Comparison of ENCODE assay signal across 16 mouse cellular contexts in the genomic region with DNA sequence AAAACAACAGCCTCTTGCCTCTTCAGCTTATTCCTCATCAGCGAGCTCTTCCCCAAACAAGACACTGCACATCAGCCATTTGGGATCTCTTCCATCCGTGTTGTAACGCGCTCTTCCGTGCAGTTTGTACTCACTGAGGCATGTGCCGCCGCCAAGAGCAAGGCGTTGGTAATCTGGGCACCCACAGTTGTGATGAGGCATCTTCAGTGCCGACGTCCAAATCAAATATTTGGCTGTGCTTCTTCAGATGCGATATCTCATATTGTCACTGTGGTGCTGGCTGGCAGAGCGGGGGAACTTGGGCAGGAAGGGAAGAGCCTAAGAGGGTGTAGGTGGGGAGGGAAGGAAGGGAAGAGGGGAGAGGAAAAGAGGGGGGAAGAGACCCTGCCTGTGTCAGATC.
DNase-seq lines count a peak whose midpoint lies in the region; ATAC-seq lines count a peak whose summit lies in the region.
"Had no signal": no experiment of that assay in that cellular context is flagged by ENCODE, and none has a peak within 500 bp of the region (broad histone marks: within the 10 kb centered on the region; RNA-seq: fewer than 3 reads in every experiment).

No protein-coding gene starts in this region.

- no peak overlapping the region for H3K4me3 ChIP-seq in forebrain, embryonic 15.5 days
- H3K4me3 ChIP-seq in forebrain, embryonic 11.5 days (ENCODE audit: low read depth, low read length), result no peak overlapping the region
- no peak overlapping the region for H3K4me3 ChIP-seq in forebrain, embryonic 16.5 days (replicated peaks; ENCODE audit: low read length)
- H3K4me3 ChIP-seq in midbrain, embryonic 15.5 days, result no peak overlapping the region
- no peak overlapping the region for H3K4me3 ChIP-seq in hindbrain, embryonic 16.5 days (ENCODE audit: low read length)
- H3K4me3 ChIP-seq: embryonic facial prominence, embryonic 15.5 days; liver, embryonic 13.5 days; neural tube, embryonic 15.5 days had no signal

- no peaks in the 10 kb centered on the region for H3K4me1 ChIP-seq in forebrain, embryonic 15.5 days
- no peaks in the 10 kb centered on the region for H3K4me1 ChIP-seq in forebrain, embryonic 11.5 days (replicated peaks; ENCODE audit: control insufficient read depth, insufficient read depth, low read length)
- H3K4me1 ChIP-seq in forebrain, embryonic 16.5 days (replicated peaks; ENCODE audit: control insufficient read depth, insufficient read depth, low read length), result 0 out of 2 replicates have a peak, but pooled peaks cover 2% of the 10 kb centered on the region
- H3K4me1 ChIP-seq in midbrain, embryonic 15.5 days, result no peaks in the 10 kb centered on the region
- H3K4me1 ChIP-seq in hindbrain, embryonic 16.5 days (ENCODE audit: control insufficient read depth, insufficient read depth, low read depth, low read length), result no peaks in the 10 kb centered on the region
- H3K4me1 ChIP-seq: embryonic facial prominence, embryonic 15.5 days; liver, embryonic 13.5 days; neural tube, embryonic 15.5 days had no signal

- DNase-seq in forebrain, embryonic 11.5 days (ENCODE audit: low spot score), result no peak
- DNase-seq in layer of hippocampus, postnatal 14 days (ENCODE audit: low spot score in 2 of 2), result peak; percentile 18 to 22
- DNase-seq in right cerebral cortex, postnatal 10 days (ENCODE audit: low spot score in 2 of 2), result peak; percentile 41 to 51
- DNase-seq: adrenal gland, adult 8-10 months; gastrocnemius, postnatal 10 days; liver, embryonic 13.5 days had no signal

- H3K27ac ChIP-seq in forebrain, embryonic 15.5 days (replicated peaks), result no peak overlapping the region
- no peak overlapping the region for H3K27ac ChIP-seq in forebrain, embryonic 11.5 days (ENCODE audit: low read depth, low read length)
- no peak overlapping the region for H3K27ac ChIP-seq in forebrain, embryonic 16.5 days (ENCODE audit: low read length)
- no peak overlapping the region for H3K27ac ChIP-seq in midbrain, embryonic 15.5 days
- H3K27ac ChIP-seq in hindbrain, embryonic 16.5 days (ENCODE audit: low read depth, low read length), result no peak overlapping the region
- H3K27ac ChIP-seq: embryonic facial prominence, embryonic 15.5 days; liver, embryonic 13.5 days; neural tube, embryonic 15.5 days had no signal

- no peak overlapping the region for H3K9ac ChIP-seq in forebrain, embryonic 15.5 days (replicated peaks)
- H3K9ac ChIP-seq in forebrain, embryonic 11.5 days (ENCODE audit: low read length), result no peak overlapping the region
- H3K9ac ChIP-seq in forebrain, embryonic 16.5 days (replicated peaks; ENCODE audit: low read depth, low read length), result no peak overlapping the region
- H3K9ac ChIP-seq in midbrain, embryonic 15.5 days, result no peak overlapping the region
- H3K9ac ChIP-seq in hindbrain, embryonic 16.5 days (ENCODE audit: low read depth, low read length), result no peak overlapping the region
- H3K9ac ChIP-seq: embryonic facial prominence, embryonic 15.5 days; liver, embryonic 13.5 days; neural tube, embryonic 15.5 days had no signal

- ATAC-seq in forebrain, embryonic 15.5 days (replicated peaks), result peak; percentile 58
- ATAC-seq in forebrain, embryonic 11.5 days (replicated peaks; ENCODE audit: low FRiP score), result no peak
- ATAC-seq in forebrain, embryonic 16.5 days, result peak; percentile 90
- ATAC-seq in granulocyte monocyte progenitor cell, adult 5-6 weeks (replicated peaks; ENCODE audit: poor library complexity, severe bottlenecking), result no peak
- no peak for ATAC-seq in midbrain, embryonic 15.5 days (replicated peaks)
- ATAC-seq in hindbrain, embryonic 16.5 days, result no peak
- ATAC-seq: intestine, postnatal 0 days; lung, postnatal 0 days had no signal

- H3K9me3 ChIP-seq in forebrain, embryonic 15.5 days, result no peaks in the 10 kb centered on the region
- no peaks in the 10 kb centered on the region for H3K9me3 ChIP-seq in forebrain, embryonic 11.5 days (ENCODE audit: control insufficient read depth, low read length)
- H3K9me3 ChIP-seq in forebrain, embryonic 16.5 days (ENCODE audit: control insufficient read depth, low read length), result no peaks in the 10 kb centered on the region
- no peaks in the 10 kb centered on the region for H3K9me3 ChIP-seq in midbrain, embryonic 15.5 days
- no peaks in the 10 kb centered on the region for H3K9me3 ChIP-seq in hindbrain, embryonic 16.5 days (ENCODE audit: control insufficient read depth, low read length)
- H3K9me3 ChIP-seq: embryonic facial prominence, embryonic 15.5 days; neural tube, embryonic 15.5 days had no signal

- no peaks in the 10 kb centered on the region for H3K36me3 ChIP-seq in forebrain, embryonic 15.5 days
- H3K36me3 ChIP-seq in forebrain, embryonic 11.5 days (ENCODE audit: control insufficient read depth, insufficient read depth, low read length), result no peaks in the 10 kb centered on the region
- no peaks in the 10 kb centered on the region for H3K36me3 ChIP-seq in forebrain, embryonic 16.5 days (ENCODE audit: control insufficient read depth, insufficient read depth)
- H3K36me3 ChIP-seq in midbrain, embryonic 15.5 days (replicated peaks), result no peaks in the 10 kb centered on the region
- H3K36me3 ChIP-seq in hindbrain, embryonic 16.5 days (ENCODE audit: control insufficient read depth, insufficient read depth, low read length), result no peaks in the 10 kb centered on the region
- H3K36me3 ChIP-seq: embryonic facial prominence, embryonic 15.5 days; liver, embryonic 13.5 days; neural tube, embryonic 15.5 days had no signal

- no peak overlapping the region for H3K4me2 ChIP-seq in forebrain, embryonic 15.5 days (replicated peaks)
- H3K4me2 ChIP-seq in forebrain, embryonic 11.5 days (ENCODE audit: low read depth, low read length, severe bottlenecking), result no peak overlapping the region
- H3K4me2 ChIP-seq in forebrain, embryonic 16.5 days (ENCODE audit: low read length), result no peak overlapping the region
- H3K4me2 ChIP-seq in midbrain, embryonic 15.5 days, result no peak overlapping the region
- no peak overlapping the region for H3K4me2 ChIP-seq in hindbrain, embryonic 16.5 days (ENCODE audit: low read length)
- H3K4me2 ChIP-seq: embryonic facial prominence, embryonic 15.5 days; heart, embryonic 11.5 days; liver, embryonic 13.5 days; neural tube, embryonic 15.5 days had no signal

- 80% methylated on average over 12 of the region's 12 CpGs for WGBS in forebrain, embryonic 15.5 days
- 95% methylated on average over 12 of the region's 12 CpGs for WGBS in forebrain, embryonic 11.5 days
- 80% methylated on average over 12 of the region's 12 CpGs for WGBS in forebrain, embryonic 16.5 days
- WGBS in midbrain, embryonic 15.5 days, result 90% methylated on average over 12 of the region's 12 CpGs
- 83% methylated on average over 12 of the region's 12 CpGs for WGBS in hindbrain, embryonic 16.5 days

- H3K27me3 ChIP-seq in forebrain, embryonic 15.5 days, result no peaks in the 10 kb centered on the region
- H3K27me3 ChIP-seq in forebrain, embryonic 11.5 days (ENCODE audit: control insufficient read depth, insufficient read depth, low read length), result no peaks in the 10 kb centered on the region
- no peaks in the 10 kb centered on the region for H3K27me3 ChIP-seq in forebrain, embryonic 16.5 days (replicated peaks; ENCODE audit: control insufficient read depth, insufficient read depth, low read length)
- H3K27me3 ChIP-seq in midbrain, embryonic 15.5 days (replicated peaks), result no peaks in the 10 kb centered on the region
- no peaks in the 10 kb centered on the region for H3K27me3 ChIP-seq in hindbrain, embryonic 16.5 days (replicated peaks; ENCODE audit: control insufficient read depth, insufficient read depth, low read length)
- H3K27me3 ChIP-seq: embryonic facial prominence, embryonic 15.5 days; liver, embryonic 13.5 days; neural tube, embryonic 15.5 days had no signal

Comparison
In these comparisons a context has a peak if more than half of its experiments do, and no peak if none do; other contexts are left out.
1. ATAC-seq: peak in forebrain, embryonic 15.5 days (single experiment) and forebrain, embryonic 16.5 days (single experiment); none in forebrain, embryonic 11.5 days (single experiment), granulocyte monocyte progenitor cell, adult 5-6 weeks (single experiment), midbrain, embryonic 15.5 days (single experiment) and hindbrain, embryonic 16.5 days (single experiment).